Mouse (Mus musculus): Measurements from ENCODE around the gene Rab4b.
A peak's percentile ranks its signal among the peaks of the same experiment; 100 is the strongest.

Rab4b gene

GRCm38 (mm10) chr7:27178324-27179216 lies at the start of gene Rab4b:
Gene Rab4b (minus strand): TSS chr7:27178896.
- DNase-seq: peak; percentile 100

- DNase-seq: peak; percentile 90
Observed at GRCm38 (mm10) chr7:27228281-27228821, 49.7 kb upstream of the Rab4b start, which contains the start of gene Itpkc. Gene Itpkc (minus strand): TSS chr7:27228661.

- DNase-seq: no peak
Observed at GRCm38 (mm10) chr7:27227676-27228075, 49.0 kb upstream of the Rab4b start.

GRCm38 (mm10) chr7:27227276-27227675 lies 48.6 kb upstream of the Rab4b start:
- DNase-seq: no peak

GRCm38 (mm10) chr7:27224877-27225575 lies 46.3 kb upstream of the Rab4b start:
- no peak for DNase-seq

GRCm38 (mm10) chr7:27222538-27222937 lies 43.8 kb upstream of the Rab4b start:
- no peak for DNase-seq

GRCm38 (mm10) chr7:27221939-27222338 lies 43.2 kb upstream of the Rab4b start:
- DNase-seq: no peak

- no peak for DNase-seq
Observed at GRCm38 (mm10) chr7:27219937-27220336, 41.2 kb upstream of the Rab4b start.

- DNase-seq: no peak
Observed at GRCm38 (mm10) chr7:27218586-27218985, 39.9 kb upstream of the Rab4b start.

GRCm38 (mm10) chr7:27212626-27213025 lies 33.9 kb upstream of the Rab4b start:
- DNase-seq: no peak

GRCm38 (mm10) chr7:27203730-27204449 lies 25.2 kb upstream of the Rab4b start:
- no peak for DNase-seq

GRCm38 (mm10) chr7:27198779-27199178 lies 20.1 kb upstream of the Rab4b start:
- DNase-seq: no peak

- DNase-seq: no peak
Observed at GRCm38 (mm10) chr7:27198355-27198754, 19.7 kb upstream of the Rab4b start.

GRCm38 (mm10) chr7:27197634-27198033 lies 18.9 kb upstream of the Rab4b start:
- no peak for DNase-seq

GRCm38 (mm10) chr7:27197136-27197535 lies 18.4 kb upstream of the Rab4b start:
- DNase-seq: no peak

- peak; percentile 92 for DNase-seq
Observed at GRCm38 (mm10) chr7:27195681-27196611, 17.2 kb upstream of the Rab4b start, which contains the start of the genes BC024978 and Snrpa. Gene BC024978 (plus strand): TSS chr7:27195781. Gene Snrpa (minus strand): TSS chr7:27196271.

- DNase-seq: no peak
Observed at GRCm38 (mm10) chr7:27193731-27194130, 15.0 kb upstream of the Rab4b start.

GRCm38 (mm10) chr7:27192434-27192833 lies 13.7 kb upstream of the Rab4b start:
- DNase-seq: no peak

- DNase-seq: peak; percentile 17
Observed at GRCm38 (mm10) chr7:27189271-27189931, 10.7 kb upstream of the Rab4b start.

- DNase-seq: no peak
Observed at GRCm38 (mm10) chr7:27185986-27186385, 7.3 kb upstream of the Rab4b start.

GRCm38 (mm10) chr7:27184964-27185363 lies 6.3 kb upstream of the Rab4b start:
- peak; percentile 50 for DNase-seq

All from thymus, postnatal 25 days (tissue).